Mouse (Mus musculus): ENCODE data around the gene Cib1. TPM values are rescaled to one million over a fixed set of nuclear protein-coding genes. Genes with fewer than 3 reads are reported as not detected.

Gene Cib1
- polyA plus RNA-seq, 1 experiment from 2014 or later: 79.6 TPM

DNA sequence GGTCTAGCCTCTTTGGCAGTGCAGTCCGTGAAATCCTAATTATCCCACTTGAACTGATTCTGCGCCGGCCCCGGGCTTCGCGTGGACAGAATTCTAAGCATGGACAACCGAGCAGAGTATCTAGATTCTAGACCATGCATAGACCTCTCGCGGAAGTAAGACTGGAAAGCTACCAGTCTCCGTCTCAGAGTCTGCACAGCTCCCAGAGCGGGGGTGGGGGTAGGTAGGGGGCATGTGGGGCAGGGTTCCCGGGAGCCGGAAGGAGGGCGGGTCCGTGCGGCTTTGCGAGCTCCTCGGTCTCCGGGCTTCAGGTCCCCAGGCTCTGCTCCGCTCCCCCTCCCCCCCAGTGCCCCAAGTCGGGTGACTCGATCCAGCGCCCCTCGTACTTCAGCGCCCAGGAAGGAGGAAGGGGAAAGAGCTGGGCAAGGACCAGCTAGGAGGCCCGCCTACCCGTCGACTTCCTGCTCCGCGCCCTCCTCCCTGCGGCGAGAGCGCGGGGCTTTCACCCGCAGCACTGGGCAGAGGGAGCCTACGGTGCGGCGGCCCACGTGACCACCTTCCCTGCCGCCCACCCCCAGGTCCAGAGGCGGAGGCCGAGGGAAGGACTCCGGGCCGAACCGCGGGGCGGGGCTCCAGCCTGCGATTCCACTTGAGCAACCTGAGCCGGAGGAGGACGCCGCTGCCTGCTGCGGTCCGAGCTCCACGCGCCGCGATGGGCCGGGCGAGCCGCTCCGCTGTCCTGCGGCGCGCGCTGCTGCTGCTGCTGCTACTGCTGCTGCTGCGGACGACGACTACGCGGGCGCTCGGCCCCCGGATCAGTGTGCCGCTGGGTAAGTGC is 34.5 kb downstream of the Cib1 start:
- Histone ChIP-seq H3K36me3 (peaks cover 24% of the 10 kb centered on the region), H3K4me1 (replicated peaks) (peaks cover 77% of the 10 kb centered on the region), H3K27ac (peak overlapping the region; percentile 95), H3K4me3 (peak overlapping the region; percentile 72), H3K9me3 (no peaks in the 10 kb centered on the region), H3K27me3 (ENCODE audit: insufficient read depth, poor library complexity, severe bottlenecking) (no peaks in the 10 kb centered on the region)
- under 1% methylated on average over 74 of the region's 74 CpGs for WGBS
- peak; percentile 89 for DNase-seq (ENCODE audit: low spot score)

DNA sequence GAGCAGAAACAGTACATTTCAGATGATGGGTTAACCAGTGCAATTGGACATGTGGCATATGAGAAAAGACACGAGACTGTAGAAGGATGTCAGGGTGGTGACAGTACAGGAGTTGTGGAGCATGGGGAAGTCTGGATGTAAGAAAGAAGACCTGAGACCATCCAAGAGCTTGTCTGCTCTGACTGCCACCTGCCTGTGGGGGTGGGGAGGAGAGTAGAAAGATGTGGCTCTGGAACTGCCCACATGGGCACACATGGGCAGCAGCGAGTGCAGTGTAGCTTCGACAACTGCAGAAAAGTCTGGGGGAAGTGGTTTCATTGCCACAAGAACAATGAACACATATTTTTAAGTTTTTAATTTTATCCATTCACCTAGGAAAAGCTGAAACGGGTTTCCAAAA is 35.2 kb downstream of the Cib1 start:
- Histone ChIP-seq H3K4me1 (replicated peaks) (peaks cover 76% of the 10 kb centered on the region), H3K27me3 (ENCODE audit: insufficient read depth, poor library complexity, severe bottlenecking) (no peaks in the 10 kb centered on the region), H3K36me3 (peaks cover 20% of the 10 kb centered on the region), H3K27ac (peak overlapping the region; percentile 95), H3K9me3 (no peaks in the 10 kb centered on the region), H3K4me3 (peak overlapping the region; percentile 72)
- 17% methylated on average over 4 of the region's 4 CpGs for WGBS
- no peak for DNase-seq (ENCODE audit: low spot score)

DNA sequence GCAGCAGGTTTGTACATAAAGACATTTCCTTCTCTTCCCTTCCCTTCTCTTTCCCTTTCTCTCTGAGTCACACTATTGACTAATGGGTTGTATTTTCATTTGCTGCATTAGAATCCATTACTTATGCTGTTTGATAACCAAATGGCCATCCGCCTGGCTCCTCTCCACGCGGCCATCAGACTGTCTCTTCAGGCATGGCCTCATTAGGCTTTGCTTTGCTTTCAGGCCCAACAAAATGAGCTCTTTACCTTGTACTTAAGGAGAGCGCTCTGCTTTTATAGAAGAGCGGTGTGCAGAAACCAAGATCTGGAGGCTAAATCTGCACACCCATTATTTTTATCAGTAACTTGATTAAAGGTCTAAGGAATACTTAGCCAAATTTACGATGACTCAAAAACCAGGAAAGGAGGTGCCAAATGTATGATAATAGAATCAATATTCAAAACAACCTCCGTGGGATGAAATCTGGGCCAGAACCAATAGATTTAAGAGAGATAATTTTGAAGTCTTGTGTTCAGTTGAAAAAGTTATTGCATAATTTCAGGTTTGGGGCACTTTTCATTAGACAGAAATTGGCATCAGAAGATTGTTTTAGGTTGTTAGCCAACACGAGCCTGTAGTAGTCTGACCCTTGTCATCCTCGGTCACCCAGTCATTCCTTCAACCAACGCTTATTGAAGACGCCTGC is 36.9 kb downstream of the Cib1 start:
- no peak overlapping the region for H3K27ac ChIP-seq
- H3K36me3 ChIP-seq: peaks cover 11% of the 10 kb centered on the region
- no peaks in the 10 kb centered on the region for H3K9me3 ChIP-seq
- H3K4me3 ChIP-seq: no peak overlapping the region
- H3K4me1 ChIP-seq (replicated peaks): peaks cover 76% of the 10 kb centered on the region
- no peak for DNase-seq (ENCODE audit: low spot score)
- 93% methylated on average over 10 of the region's 11 CpGs for WGBS
- H3K27me3 ChIP-seq (ENCODE audit: insufficient read depth, poor library complexity, severe bottlenecking): no peaks in the 10 kb centered on the region

DNA sequence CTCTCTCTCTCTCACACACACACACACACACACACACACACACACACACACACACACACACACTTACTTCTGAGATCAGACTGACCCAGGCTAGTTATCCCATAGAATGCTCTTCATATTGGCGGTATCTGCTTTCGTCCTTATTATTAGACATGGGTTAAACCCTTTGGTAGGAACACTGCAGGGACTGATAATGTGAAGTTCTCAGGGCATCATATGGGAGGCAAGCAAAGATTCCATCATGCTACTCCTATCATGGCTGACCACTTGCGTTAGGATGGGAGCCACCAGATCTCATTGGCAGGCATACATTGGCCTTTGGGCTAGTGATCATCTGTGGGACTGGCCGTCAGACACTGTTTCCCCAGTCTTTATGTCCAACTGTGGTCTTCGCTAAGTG is 37.5 kb downstream of the Cib1 start:
- Histone ChIP-seq H3K4me1 (replicated peaks) (peaks cover 74% of the 10 kb centered on the region), H3K36me3 (peaks cover 5% of the 10 kb centered on the region), H3K9me3 (no peaks in the 10 kb centered on the region), H3K27me3 (ENCODE audit: insufficient read depth, poor library complexity, severe bottlenecking) (no peaks in the 10 kb centered on the region), H3K27ac (peak overlapping the region; percentile 76), H3K4me3 (no peak overlapping the region)
- no peak for DNase-seq (ENCODE audit: low spot score)
- WGBS: 94% methylated on average over 5 of the region's 5 CpGs

DNA sequence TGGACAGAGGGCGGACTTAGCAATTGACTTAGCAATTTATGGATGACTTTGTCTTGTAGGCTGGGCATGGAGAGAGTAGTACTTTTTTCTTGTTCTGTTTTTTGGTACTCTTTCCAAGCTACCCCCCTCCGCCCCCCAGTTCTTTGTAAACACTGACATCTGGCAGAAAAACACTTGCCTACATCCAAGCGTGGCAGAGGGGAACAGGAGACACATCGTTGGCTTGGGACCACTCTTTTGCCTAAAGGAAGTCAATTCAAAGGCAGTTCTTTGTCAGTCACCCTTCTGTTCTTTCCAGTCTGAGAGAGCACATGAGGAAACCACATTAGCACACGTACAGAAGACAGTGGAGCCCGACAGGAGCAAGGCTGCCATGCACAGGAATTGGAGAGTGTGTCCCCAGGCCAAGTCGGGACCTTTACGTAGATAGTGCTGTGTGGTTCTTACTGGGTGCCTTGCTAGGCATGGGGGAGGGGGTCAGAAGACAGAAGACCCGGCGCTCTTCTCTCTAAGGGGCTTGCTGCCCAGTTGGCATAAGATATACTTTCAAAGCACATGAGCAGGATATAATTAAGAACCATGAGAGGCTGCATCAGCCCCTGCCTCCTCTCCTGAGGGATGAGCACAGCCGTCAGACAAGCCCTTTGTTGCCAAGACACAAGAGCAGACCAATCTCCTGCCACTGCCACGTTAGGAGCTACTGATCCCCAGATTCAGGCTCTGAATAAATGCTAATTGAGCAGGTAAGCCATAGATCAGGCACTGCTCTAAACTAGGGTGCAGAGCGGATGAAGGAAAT is 38.5 kb downstream of the Cib1 start:
- Histone ChIP-seq H3K27me3 (ENCODE audit: insufficient read depth, poor library complexity, severe bottlenecking) (no peaks in the 10 kb centered on the region), H3K4me3 (no peak overlapping the region), H3K4me1 (replicated peaks) (peaks cover 68% of the 10 kb centered on the region), H3K27ac (peak overlapping the region; percentile 76), H3K36me3 (no peaks in the 10 kb centered on the region), H3K9me3 (no peaks in the 10 kb centered on the region)
- DNase-seq (ENCODE audit: low spot score): no peak
- WGBS: 61% methylated on average over 13 of the region's 13 CpGs

DNA sequence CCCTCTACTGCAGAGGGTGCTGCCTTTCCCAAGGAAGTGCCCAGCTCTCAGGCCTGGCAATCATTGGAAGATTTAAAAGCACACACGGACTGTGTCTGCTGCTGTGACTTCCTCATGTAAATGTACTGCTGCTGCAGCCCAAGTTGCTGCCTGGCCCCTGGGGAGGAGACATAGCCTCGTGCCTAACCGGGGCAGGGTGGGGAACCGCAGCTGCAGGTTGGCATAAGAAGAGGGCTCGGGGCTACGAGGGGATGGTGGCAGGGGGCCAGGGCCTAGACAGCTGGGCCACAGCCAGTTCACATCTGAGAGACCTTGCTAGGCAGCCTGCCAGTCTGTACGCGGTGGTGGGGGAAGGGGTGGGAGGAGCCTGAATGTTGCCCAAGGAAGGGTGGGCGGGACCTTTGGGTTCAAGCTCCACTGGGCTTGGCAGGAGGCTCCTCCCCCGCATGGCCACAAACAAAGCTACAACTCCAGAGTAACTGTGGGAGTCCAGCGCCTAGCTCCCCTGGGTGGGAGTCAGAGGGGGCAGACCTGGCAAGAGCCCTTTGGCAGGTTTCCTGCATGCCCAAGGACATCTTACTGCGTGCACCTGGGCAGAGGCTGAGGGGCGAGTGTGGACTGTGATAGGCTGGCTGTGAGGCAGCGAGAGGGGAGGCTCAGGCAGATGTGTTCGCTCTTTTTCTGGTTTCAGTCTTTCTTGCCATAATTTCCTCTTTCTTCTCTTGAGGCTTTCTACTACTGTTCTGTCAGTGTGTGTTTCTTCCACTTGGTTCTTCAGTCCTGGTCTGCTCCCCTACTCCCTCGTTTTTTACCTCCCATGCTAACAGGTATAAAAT is 40.2 kb downstream of the Cib1 start:
- peaks cover 70% of the 10 kb centered on the region for H3K4me1 ChIP-seq (replicated peaks)
- 12% methylated on average over 16 of the region's 16 CpGs for WGBS
- peak overlapping the region; percentile 90 for H3K27ac ChIP-seq
- 0 out of 2 replicates have a peak, but pooled peaks cover 4% of the 10 kb centered on the region for H3K27me3 ChIP-seq (ENCODE audit: insufficient read depth, poor library complexity, severe bottlenecking)
- no peaks in the 10 kb centered on the region for H3K9me3 ChIP-seq
- peak overlapping the region; percentile 48 for H3K4me3 ChIP-seq
- DNase-seq (ENCODE audit: low spot score): peak; percentile 85
- H3K36me3 ChIP-seq: no peaks in the 10 kb centered on the region

DNA sequence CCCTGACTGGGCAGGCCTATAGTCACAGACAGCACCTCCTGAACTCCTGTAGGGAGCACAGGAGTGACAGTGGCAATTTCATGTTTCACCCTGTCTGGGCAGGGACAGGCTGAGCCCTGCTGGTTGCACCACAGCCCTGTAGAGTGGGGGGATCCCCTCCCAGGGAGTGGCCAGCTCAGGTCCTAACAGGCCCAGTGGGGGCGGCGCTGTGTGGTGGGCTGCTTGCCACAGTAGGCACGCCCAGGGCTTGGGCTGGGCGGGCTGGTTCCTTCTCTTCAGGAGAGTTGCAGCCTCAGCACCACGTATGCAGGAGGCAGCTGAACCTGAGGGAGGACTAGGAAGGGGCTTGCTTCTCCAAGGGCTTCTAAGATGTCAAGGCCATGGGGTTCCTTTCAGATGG is 41.2 kb downstream of the Cib1 start:
- H3K4me1 ChIP-seq (replicated peaks): peaks cover 74% of the 10 kb centered on the region
- no peaks in the 10 kb centered on the region for H3K9me3 ChIP-seq
- no peak overlapping the region for H3K4me3 ChIP-seq
- no peak for DNase-seq (ENCODE audit: low spot score)
- H3K27me3 ChIP-seq (ENCODE audit: insufficient read depth, poor library complexity, severe bottlenecking): 0 out of 2 replicates have a peak, but pooled peaks cover 4% of the 10 kb centered on the region
- peak overlapping the region; percentile 90 for H3K27ac ChIP-seq
- WGBS: 37% methylated on average over 5 of the region's 5 CpGs
- H3K36me3 ChIP-seq: no peaks in the 10 kb centered on the region

DNA sequence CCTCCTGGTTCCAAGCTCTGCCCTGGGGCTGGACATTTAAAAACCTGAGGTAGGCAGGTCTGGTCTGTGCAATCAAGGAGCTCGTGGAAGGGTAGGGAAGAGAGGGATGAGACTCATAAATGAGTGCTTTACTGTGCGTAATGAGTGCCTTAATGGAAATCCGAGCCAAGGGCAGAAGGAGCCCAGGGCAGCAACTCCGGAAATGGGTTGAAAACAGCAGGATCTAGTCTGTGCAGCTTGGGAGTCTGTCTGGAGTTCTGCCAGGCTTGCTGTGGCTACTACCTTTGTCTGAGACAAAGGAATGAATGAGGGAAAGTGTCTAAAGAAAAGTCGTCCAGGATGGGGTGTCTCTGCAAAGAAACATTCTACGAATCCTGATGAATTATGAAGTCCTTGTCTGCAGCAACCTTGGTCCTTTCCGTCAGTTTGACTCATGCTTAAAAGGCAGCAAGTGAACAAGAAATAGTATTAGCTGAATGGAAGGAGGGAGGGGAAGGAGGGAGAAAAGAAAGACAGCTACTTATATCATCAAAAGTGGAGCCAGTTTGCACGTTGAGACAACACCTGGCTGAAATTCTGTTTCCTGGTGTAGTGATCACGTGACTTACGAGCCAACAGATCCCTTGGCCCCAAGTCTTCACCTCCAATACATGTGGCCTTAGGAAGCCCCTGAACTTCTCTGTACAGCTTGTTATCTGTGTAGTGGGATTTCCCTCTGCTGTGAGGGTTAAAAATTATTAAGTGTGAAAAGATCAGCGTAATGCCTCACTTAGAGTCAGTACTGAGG is 43.3 kb downstream of the Cib1 start:
- DNase-seq (ENCODE audit: low spot score): no peak
- Histone ChIP-seq H3K27me3 (ENCODE audit: insufficient read depth, poor library complexity, severe bottlenecking) (0 out of 2 replicates have a peak, but pooled peaks cover 4% of the 10 kb centered on the region), H3K9me3 (no peaks in the 10 kb centered on the region), H3K27ac (peak overlapping the region; percentile 75), H3K4me1 (replicated peaks) (peaks cover 84% of the 10 kb centered on the region), H3K36me3 (no peaks in the 10 kb centered on the region), H3K4me3 (peak overlapping the region; percentile 9; the same call in 1 of the 2 replicates)
- 59% methylated on average over 11 of the region's 11 CpGs for WGBS

DNA sequence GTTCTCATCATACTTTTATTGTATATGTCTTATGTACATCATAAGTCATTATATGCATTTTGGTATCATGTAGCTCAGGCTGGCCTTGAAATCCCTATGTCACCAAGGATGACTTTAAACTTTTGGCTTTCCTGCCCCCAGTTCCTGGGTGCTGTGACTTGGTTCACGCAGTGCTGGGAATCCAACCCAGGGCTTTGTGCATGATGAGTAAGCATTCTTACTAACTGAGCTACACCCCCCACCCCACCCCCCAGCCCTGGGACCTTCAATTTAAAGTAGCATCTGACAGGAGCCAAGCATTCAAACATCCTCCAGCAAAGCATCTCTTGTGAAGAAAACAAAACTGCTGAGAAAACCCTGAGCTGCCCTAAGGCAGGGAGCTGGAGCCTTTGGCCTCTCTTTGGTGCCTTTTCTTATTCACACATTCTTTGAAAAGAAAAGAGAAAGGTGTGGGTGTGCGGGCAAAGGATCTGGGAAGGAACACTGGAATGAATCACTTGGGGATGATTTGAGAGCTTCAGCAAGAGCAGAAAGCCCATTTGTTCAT is 44.0 kb downstream of the Cib1 start:
- WGBS: 60% methylated on average over 2 of the region's 2 CpGs
- Histone ChIP-seq H3K4me1 (replicated peaks) (peaks cover 80% of the 10 kb centered on the region), H3K27ac (peak overlapping the region; percentile 75), H3K9me3 (no peaks in the 10 kb centered on the region), H3K36me3 (no peaks in the 10 kb centered on the region), H3K27me3 (ENCODE audit: insufficient read depth, poor library complexity, severe bottlenecking) (0 out of 2 replicates have a peak, but pooled peaks cover 4% of the 10 kb centered on the region), H3K4me3 (peak overlapping the region; percentile 9; the same call in 1 of the 2 replicates)
- no peak for DNase-seq (ENCODE audit: low spot score)

DNA sequence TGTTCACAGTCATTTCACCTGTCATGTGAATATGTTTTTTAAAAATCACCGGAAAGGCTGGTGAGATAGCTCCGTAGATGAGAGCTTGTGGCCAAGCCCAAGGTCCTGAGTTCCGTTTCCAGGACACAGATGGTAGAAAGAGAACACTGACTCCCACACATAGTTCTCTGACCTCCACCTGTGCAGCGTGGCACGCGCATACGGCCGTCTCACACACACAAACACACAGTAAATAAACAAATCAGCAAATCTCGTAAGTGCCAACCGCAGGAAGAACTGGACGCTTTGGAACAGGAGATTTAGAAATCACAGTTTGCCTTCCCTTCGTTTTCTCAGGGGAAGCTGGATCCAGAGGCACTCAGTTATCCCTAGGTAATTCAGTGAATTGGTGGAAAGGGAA is 45.1 kb downstream of the Cib1 start:
- Histone ChIP-seq H3K27ac (peak overlapping the region; percentile 96), H3K4me1 (replicated peaks) (peaks cover 74% of the 10 kb centered on the region), H3K9me3 (no peaks in the 10 kb centered on the region), H3K36me3 (no peaks in the 10 kb centered on the region), H3K27me3 (ENCODE audit: insufficient read depth, poor library complexity, severe bottlenecking) (0 out of 2 replicates have a peak, but pooled peaks cover 4% of the 10 kb centered on the region), H3K4me3 (peak overlapping the region; percentile 63)
- 56% methylated on average over 12 of the region's 12 CpGs for WGBS
- no peak for DNase-seq (ENCODE audit: low spot score)
